Mouse (Mus musculus) c-Kit-positive CD71-positive TER-119-positive erythroid progenitor cells, embryonic 14.5 days (primary cell): ENCODE measurements around the gene 0610010K14Rik.
A peak's percentile ranks its signal among the peaks of the same experiment; 100 is the strongest.

Experiments used
- DNase-seq: peaks from one replicate; pipeline ENCODE4 v3.0.0-alpha.2; 2013; ENCODE audit warnings: low spot score

The 0610010K14Rik gene

DNA sequence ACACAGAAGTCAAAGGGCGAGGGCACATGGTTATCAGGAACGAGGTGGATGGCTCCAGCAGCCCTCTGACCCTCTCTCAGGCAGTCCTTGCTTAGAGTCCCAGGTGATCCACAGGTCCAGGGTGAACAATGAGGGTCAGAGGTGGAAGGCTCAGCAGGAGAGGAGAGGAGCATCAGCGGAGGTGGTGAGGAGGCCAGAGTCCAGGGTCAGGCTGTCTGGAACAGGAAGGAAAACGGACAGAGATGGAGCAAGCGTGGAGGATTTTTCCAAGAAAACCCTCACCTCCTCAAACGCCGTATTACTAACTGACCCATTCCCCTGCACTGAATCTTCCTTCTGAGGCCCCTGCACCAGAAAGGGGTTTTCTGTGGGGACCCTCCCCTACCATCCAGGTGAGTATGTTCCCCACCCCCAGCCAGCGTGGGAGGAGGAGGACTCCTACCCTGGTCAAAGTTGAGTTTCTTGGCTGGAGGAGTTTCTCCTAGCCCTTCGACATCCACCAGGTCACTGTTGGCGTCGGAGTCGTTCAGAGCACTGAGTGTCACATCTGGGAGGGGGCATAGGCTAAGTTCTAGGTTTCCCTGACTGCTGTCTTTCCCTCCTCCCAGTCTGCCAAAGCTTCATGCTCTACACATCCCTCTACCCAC lies 2.3 kb downstream of the 0610010K14Rik start:
- no peak for DNase-seq

DNA sequence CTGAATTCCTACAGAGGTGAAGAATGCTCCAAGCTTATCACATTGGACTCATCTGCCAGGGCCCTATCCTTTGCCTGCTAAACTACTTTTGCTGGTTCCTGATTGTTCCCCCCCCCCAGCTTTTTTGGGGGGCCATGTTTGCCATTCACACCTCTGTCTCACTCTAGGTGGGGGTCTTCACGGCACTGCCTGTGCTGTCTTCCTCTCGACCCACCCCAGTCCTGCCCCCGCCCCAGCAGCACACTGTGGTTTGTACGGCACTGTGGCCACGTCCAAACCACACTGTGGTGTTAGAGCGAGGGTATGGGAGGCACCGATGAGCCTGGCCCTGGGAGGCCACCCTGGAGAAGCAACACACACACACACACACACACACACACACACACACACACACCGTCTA lies 3.2 kb downstream of the 0610010K14Rik start:
- no peak for DNase-seq

DNA sequence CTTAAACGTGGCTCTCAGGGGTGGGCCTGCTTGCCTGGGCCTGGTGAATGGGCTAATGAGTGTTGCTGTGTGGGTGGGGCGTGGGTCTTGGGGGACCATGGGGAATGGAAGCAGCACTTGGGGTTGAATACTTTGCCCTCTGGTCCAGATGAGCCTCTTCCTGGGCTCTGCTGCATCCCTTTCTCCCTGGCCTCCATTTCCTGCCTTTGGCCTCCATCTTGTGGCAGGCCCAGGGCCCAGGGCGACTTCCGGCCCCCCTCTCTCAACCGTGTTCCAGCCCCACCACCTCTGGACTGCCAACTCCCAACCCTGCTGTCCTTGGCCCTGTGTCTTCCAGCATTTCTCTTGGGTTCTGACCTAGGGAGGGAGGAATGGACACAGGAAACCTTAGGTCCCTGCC lies 3.7 kb downstream of the 0610010K14Rik start:
- no peak for DNase-seq

DNA sequence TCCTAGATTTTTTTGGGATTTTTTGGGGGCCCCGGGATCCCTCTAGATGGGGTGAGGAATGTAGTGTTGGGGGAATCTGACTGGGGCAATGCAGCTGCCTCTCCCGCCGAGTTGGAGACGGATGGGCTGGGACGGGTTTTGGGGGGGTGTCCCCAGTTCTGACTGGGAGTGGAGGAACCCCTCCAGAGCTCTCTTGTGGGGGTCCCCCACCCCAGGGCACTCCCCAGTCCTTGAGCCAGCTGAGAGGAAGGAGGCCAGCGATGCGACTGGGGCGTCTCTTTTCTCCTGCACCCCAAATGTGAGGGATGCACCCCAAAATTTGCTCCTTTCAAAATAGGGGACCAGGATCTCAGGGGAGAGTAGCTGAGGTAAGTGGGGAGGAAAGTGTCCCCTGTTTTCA lies 4.7 kb downstream of the 0610010K14Rik start:
- DNase-seq: no peak

DNA sequence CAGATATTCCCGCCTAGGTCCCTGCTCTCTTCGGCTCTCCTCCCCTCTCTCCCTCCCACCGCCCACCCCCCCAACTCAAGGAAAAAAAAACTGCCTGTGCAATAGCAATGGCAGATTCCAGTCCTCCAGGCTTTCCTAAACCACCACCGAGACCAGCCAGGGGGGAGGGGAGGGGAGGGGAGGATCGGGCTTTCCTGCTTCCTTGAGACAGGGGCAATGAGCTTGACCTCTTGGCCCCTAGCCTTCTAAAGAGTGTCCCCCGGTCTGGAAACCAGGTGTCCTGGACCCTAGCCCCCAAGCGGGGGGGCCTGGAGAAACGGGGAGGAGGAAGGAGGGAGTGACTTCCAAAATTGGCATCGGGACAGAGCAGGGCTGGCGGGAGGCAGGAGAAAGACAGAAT lies 5.2 kb downstream of the 0610010K14Rik start:
- DNase-seq: no peak

DNA sequence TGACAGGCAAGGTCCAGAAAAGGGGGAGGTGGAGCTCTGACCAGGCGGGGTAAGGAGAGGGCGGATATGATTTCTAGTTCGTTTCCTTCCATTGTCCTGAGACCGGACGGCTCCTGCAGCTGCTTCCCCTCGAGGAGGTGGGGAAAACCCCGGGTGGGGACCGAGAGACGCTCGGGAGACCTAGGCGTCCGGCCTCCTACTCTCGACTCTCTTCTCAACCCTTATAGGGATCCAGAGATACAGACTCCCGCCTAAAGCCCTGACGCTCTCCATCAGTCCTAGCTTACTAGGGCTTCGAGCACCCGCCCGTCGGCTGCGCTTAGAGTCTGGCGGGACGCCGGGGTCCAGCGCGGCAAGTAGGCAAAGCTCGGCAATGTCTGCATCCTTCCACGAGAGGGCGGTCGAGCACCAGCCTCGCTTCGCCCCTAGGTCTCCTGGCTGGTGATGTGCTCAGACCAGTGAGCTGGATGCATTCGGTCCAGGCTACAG lies 7.4 kb downstream of the 0610010K14Rik start:
- DNase-seq: peak; percentile 83

DNA sequence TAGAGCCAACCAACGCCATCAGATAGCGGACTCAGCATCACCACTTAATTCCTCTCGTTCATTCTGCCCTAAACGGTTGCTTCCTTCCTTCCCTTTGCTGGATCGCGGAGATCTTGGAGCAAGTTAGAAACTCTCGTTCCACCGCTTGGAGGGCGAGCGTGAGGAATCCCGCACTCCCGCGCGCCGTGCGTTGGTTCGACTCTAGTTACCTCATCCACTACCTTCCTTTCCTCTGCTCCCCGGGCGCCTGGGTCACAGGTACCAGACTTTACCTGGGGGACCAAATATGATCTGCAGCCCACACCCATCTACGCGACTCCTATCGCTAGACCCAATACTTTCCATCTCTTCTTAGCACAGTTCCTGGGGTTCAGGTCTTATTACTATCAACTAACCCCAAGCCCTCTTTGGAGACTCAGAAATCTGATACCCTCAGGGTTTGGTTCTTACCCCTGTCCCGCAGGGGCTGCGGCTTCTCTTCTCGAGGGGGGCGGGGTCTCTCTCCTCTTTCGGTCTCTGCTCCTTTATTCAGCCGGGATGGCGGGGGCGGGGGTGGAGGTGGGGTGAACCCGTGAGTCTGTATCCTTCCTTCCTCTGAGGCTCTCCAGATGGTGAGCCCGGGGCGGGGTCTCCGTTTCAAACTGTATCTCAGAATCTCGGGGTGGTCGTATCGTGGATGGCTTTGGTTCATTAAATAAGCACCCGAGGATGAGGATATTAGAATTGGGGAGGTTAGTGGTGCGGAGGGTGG lies 8.3 kb downstream of the 0610010K14Rik start, which contains the start of gene Bcl6b:
Gene Bcl6b, minus strand, starts transcription at position 539 of the 751 bp plus-strand sequence.
- no peak for DNase-seq

DNA sequence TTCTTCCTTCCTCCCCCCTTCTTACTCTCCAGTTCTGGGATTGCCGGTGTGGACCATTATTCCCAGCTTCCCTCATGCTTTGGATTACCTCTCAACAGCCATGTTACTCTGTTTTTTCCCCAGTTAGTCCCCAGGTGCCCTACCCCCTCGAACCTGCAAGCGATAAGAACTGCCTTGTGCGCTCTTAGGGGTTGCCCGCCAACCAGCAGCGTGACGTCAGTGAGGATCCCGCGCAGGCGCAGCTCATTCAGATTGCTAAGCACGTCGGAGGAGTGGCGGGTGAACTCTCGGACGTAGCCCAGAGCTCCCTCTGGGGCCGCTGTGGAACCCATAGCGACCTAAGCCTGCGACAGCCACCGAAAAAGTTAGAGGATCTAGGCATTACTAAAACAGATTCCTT lies 8.9 kb downstream of the 0610010K14Rik start:
- DNase-seq: peak; percentile 90

DNA sequence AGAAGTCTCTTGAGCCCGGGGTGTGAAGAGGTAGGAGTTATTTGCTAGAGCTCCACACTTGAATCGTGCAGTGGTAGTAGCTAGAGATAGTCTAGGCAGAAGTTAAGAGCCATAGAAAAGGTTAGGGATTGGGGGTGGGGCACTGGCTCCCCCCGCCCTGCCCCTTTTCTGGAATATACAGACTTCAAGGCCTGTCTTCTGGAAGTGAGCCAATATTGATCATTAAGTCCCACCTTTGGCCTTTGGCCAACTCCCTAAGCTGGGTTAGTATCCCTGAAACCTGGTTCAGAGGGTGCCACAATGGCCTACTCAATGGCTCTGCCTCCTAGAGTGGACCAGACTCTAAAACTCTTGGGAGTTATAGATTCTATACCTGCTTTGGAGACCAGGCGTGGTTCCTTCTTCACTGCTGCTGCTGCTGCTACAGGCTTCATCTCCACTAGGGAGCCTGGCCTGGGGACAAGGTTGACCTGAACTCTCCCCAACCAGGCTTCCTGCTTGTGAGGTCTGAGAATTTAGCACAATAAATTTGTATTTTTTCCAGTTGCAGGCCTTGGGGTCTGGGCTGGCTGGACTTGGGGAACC lies 10.0 kb downstream of the 0610010K14Rik start:
- no peak for DNase-seq

DNA sequence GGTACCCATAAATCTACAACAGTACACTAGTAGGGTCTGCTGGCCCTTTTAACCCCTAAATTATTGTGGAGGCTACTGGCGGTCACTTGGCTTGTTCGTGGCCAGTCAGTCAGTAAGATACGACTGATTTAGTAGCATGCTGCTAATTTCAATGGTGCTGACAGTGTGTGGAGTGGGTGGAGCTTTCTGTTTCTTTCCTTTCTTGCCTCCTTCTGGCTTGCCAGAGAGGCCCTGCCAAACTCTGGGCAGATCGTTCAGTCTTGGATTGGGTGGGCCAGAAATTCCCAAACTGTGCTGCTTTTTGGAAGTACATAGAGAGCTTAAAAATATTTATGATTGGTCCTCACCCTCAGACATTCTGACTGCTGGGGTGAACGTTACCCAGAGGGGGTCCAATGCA lies 10.6 kb downstream of the 0610010K14Rik start:
- no peak for DNase-seq

DNA sequence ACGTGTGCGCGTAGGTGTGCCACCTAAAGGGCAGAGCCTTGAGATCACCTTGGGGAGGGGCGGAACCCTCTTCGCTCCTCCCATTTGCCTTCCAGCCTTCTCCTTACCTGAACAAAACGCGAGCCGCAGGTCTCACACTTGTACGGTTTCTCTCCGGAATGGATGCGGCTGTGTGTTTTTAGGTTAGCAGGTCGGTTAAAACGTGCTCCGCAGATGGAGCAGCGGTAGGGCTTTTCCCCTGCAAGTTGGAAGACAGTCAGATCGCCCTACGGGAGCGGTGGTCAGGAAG lies 11.2 kb downstream of the 0610010K14Rik start:
- DNase-seq: no peak

DNA sequence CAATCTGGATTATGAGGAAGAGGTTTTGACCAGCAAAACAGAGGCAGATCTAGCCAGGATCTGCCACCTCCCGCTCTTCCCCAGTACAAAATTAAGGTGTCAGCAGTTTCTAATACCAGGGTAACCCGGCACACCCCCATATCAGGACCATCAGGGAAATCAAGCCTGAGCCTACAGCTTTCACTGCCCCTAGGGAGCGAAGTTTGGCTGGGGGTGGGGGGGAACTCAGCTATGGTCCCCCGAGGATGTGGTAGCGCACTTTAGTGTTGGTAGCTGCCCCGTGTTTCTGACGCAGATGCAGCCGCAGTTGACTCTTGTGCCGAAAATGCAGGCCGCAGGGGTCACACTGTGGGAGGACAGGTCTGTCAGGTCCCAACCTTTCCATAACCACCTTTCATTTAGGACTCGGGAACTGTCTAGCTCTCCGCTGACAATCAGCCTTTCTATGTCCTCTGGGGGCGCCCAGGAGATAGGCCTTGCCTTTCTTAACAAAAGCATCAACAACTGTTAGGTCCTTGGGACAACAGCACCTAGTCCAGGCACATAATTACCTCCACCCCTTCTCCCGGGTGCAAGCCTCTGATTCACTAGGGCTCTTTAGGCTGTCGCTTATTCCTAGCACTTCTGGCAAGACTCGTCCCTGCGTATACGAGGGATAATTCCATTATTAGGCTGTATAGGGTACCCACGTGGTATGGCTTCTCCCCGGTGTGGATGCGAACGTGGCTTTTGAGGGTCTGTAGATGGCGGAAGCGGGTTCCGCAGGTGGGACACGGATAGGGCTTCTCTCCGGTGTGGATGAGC lies 11.7 kb downstream of the 0610010K14Rik start:
- DNase-seq: no peak

DNA sequence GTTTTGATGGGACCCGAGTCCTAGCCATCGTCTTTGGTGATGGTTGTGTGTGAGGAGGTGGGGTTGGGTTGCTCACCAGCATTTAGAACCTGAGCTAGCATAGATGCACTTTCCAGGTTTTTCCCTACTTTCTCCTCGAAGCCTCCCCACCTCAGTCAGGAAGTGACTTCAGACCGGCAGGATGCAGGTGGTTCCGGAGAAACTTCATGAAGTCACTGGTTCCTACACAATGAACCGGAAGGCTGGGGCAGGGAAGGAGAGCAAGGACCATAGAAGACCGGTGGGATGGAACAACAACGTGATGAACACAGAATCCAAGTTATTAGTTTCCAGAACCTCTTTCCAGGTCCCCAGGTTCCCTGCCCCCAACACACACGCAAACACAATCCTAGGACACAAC lies 14.0 kb downstream of the 0610010K14Rik start:
- DNase-seq: no peak

DNA sequence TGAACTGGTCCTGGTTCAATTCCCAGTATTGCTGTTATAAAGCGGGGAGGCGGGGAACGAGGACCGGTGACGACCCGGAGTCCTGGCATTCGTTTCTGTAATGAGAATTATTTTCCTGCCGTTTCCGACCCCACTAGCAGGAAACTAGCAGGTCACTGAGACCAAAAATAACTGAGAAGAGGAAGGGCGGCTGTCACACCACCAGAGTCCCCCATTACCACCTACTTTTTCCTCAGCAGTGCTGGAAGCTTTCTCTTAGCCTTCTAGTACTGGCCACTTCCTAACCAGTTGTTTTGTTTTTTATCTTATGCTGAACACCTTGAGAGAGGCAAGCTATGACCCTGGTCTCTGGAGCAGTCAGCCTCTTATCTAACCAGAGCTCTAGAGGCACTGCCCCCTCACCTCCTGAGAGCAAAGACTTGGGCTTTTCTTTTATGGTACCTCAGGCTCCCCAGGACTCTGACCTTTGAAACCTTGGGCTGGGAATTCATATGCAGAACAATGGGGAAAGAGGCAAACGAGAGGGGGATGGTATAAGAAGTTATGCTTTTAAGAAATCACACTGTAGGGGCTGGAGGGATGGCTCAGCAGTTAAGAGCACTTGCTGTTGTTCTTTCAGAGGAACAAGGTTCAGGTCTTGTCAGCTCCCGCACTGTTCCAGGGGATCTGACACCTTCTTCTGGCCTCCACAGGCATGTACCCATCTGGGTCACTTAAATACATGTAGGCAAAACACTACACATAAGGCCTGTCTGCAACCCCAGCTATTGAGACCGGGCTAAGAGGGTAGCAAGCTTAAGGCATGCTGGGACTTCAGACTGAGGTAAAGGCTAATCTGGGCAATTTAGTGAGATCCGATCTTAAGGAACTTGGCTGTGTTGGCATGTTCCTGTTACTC lies 15.9 kb downstream of the 0610010K14Rik start:
- peak; percentile 76 for DNase-seq

DNA sequence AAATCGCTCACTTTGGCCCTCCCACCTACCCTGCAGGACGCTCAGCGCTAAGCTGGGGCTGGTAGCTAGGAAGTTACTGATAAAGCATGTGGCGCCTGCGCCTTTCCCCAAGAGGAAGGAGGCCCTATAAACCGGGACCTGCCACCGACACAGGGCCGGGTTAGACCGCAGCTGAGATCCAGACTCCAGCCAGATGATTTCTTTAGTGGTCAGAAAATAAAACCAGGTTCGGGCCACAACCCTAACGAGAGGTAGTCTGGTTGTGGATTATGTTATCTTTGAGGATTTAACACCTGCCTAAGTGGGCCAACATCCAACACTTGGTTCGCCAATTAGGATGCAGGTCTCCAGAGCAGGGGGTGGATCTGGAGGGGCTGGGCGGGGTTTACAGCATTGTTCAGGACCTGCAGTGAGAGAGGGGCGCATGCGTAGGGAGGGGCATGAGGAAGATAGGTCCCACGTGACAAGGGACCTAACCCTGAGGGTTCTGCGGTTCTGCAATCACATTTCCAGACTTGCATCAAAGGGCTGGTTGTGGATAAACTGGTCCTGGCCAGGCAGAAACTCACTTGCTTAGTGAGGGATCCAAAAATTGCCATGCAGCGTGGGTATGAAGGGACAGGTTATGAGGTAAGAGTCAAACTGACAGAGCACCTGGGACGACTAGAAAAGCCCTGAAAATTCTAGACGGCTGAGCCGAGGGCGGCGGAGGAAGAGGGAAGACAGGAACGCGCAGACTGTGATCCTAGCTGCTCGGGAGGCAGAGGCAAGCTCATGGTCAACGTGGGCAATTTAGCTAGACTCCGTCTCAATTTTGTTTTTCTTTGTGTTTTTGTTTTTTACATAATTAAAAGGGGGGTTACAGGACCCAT lies 16.7 kb downstream of the 0610010K14Rik start, which contains the start of gene Slc16a13:
Gene Slc16a13, minus strand, starts transcription at position 334 of the 872 bp plus-strand sequence.
- peak; percentile 95 for DNase-seq

DNA sequence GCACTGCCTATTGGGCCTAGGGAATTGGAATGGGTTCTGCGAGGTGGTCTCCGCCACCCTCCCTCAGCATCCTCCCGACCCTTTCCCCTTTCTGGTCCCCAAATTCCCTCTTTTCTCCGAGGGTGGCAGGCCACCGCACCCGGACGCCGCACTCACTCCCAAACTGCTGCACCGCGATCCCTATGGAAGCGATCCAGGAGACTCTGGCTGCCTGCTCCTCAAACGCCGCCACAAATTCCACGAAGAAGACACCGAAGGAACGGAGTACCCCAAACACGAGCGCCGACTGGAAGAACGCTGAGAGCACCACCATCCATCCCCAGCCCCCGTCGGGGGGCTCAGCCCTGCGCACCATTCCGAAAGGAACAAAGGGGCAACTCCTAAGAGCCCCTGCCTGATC lies 17.4 kb downstream of the 0610010K14Rik start:
- no peak for DNase-seq

DNA sequence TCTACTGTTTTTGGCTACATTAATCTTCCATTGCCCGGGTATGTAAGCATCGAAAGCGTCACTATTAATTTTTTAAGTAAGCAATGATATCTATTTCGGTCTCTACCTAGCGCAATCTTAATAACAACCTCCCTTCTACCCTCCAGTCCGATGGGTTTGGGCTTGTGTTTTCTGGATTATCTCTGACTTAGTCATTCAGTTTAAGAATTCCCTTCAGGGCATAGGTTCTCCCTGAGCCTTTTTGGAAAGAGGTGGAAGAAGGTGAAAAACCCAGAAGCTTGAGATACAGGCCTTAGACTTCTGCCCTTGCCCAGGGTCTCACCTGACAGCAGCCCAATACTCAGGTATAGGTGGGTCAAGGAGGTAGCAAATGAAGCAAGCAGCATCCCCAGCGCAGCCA lies 17.8 kb downstream of the 0610010K14Rik start:
- no peak for DNase-seq

DNA sequence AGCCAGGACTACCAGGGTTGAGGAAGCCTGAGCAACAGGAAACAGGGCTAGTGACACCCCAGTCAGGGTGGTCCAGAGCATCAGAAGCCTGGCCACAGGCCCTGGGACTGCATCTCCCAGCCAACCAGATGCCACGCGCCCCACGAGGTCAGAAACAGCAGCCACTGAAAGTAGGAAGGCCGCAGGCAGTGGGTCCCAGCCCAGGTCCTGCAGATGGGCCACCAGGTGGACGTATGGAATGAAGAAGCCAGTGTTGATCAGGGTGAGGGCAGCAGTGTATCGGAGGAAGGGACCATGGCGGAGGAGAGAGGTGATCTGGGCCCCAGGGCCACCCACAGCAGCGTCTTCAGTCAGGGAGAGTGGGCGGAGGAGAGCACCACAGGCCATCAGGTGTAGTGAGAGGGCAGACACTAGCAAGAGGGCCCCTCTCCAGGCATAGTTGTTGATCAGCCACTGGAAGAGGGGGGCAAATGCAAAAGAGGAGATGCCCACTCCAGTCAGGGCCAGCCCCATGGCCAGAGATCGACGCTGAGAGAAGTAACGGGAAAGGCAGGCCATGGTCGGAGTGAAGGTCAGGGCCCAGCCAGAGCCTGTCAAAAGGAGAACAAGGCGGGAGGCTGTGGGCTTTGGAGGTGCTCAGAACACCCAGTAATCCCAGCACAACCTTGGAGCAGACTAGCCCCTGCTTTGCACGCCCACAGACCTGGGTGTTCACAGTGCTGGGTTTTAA lies 18.8 kb downstream of the 0610010K14Rik start:
- no peak for DNase-seq

DNA sequence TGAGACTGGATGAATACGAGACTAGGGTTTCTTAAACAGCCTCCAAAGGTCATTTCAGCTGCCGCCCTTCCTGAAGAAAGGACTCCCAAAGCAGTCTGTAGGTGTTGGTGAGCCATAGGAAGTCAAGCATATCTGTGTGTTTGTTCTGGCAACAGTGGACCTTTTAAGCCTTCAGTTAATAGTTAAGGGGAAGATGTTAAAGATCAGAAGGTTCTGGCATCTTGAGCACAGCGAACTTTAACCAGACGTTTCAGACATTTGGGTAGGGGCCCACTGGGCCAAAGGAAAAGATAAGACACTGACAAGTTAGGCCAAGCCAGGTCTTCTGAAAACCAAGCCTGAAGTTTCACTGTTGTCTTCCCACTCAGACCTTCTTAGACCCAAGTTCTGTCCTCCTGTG lies 19.7 kb downstream of the 0610010K14Rik start:
- DNase-seq: no peak

DNA sequence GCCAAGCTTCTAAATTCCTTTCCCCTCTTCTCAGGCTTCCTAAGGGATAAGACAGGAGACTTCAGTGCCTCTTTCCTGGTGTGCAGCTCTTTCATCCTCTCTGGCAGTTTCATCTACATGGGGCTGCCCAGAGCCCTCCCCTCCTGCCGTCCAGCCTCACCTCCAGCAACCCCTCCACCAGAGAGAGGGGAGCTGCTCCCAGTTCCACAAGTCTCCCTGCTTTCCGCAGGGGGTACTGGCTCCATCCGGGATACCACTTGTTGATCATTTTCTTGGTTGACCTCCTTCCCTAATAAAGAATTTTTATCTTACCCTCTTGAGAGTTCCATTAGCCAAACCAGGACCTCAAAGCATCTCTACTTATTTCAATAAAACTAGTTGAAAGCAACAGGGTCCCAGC lies 21.6 kb downstream of the 0610010K14Rik start:
- no peak for DNase-seq
